Mouse (Mus musculus): Measurements from ENCODE around the gene Stambp. TPM values are rescaled to one million over a fixed set of nuclear protein-coding genes. Genes with fewer than 3 reads are reported as not detected.
"Not testable (repeated sequence)": the region's sequence is repeated elsewhere in the genome, so short reads cannot be mapped to it uniquely, and the experiment has no call there.

Stambp gene
- 1 to 10 TPM; 5.6 to 6.8 (median 6.3) TPM for total RNA-seq (2022)

DNA sequence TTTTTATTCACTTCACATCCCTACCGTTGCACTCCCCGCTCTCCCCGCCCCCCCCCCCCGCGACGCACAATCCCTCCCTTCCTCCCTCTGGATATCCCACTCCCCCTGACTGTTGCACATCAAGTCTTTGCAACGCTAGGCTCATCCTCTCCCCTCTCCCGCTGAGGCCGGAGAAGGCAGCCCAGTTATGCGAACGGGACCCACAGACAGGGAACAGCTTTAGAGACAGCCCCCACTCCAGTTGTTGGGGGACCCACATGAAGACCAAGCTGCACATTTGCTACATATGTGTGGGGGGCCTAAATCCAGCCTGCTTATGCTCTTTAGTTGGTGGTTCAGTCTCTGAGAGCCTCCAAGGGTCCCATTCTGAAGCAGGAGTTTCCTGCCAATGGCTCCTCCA is at the start of gene Stambp:
Stambp (minus strand) TSS at position 59 of the 400 bp plus-strand sequence.
- DNase-seq (ENCODE audit: low spot score in 2 of 2) = no peak

DNA sequence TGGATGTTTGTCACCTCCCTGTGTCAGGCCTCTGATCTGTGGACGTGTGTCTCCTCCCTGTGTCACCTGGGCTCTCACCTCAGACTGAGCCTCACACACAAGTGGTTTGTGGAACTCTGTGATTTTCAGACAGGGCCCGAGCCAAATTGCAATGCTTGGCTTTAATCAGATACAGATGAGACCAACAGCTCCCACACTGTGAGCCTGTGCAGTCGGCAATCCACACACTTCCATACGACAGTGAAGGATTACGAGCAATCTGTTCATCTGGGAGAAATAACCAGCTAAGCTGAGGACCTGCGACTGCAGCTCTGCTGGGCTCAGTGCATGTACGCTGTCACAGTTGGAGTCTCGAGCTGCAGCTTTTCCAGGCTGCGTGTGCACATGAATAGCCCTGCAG is 47.4 kb upstream of the Stambp start:
- DNase-seq (ENCODE audit: low spot score in 2 of 2) = no peak

DNA sequence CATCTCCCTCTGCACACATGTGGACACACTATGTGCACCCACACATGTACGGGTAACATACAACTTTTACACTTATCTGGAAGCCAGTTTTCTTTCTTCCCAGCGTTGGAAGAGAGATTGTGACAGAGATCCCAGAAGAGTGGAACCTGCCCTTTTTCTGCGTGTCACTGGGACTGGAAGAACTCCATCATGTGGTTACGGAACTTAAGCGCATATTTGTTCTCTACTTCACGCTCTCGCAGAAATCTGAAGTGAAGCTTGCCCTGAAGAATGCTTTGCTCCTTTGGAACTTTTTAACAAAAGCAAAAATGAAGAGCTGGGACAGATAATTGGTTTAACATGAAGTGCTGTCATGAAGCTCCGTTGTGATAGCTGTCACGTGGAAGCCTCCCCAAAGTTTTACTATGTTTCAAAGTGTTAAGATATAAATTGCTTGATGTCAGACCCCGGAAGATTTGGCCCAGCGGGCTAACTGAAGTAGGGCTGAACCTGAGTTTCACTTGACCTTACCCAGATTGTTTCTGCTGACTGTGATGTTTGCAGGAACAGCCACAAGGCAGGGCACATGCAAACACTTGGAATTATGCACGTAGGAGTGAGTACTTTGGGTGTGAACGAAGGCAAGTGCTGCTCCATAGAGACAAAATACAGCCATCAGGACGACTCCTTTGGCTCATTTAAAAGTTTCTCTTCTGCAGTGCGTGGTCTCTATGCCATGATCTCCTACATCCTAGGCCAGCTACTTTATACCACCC is 45.2 kb upstream of the Stambp start:
- DNase-seq (ENCODE audit: low spot score in 2 of 2) = no peak

DNA sequence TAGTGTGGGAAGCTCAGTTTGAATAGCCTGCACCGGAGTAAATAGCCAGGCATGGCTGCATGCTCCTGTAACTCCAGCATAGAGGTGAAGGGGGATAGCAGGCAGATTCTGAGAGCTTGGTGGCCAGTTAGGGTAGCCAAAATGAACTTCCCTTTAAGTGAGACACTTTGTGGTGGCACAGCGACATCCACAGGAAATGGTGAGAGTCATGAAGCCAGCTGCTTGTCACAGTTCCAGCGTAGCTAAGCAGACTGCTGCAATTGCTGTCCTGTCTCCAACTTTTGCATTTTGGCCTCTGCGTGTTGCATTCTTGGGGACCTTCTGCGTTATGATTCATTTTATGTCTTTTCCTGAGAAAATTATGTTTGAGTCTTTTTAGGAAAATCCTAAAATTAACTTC is 44.0 kb upstream of the Stambp start:
- DNase-seq (ENCODE audit: low spot score in 2 of 2) = peak; percentile 41 to 64

DNA sequence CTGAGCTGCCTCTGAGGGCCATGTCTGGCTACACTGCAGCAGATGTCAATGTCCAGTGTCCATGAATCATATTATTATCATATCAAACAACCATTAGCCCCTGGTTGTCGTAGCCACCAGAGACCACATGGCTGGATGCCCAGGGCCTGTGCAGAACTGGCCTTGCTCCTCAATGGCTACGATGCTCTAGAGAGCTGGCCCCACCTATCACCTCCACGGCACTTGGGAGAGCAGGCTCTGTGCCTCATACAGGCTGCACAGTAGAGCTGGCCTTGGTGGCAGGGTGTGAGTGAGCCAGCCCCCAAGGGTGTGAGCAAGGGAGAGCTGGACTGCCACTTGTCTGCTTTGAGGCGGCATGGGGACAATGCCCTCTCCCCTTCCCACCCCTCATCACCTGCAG is 41.9 kb upstream of the Stambp start:
- DNase-seq (ENCODE audit: low spot score in 2 of 2) = no peak

DNA sequence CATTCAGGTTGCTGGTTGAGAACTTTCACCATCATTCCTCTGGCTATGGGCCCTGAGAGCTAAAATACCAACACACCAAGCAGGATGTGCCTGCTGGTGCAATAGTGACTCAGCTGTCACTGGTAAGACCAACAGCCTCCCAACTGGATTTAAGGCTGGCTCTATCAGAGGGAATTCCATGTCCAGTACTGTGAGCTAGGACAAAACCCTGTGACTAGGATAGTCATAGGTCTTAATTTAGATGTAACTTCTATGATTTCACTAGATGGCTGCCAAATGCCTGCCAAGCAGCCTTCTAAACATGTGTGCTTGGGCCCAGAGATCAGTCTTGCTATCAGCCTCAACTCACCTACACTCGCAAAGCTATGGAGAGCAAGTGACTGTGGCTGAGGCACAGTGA is 40.4 kb upstream of the Stambp start:
- peak; percentile 14 to 40 for DNase-seq (ENCODE audit: low spot score in 2 of 2)

DNA sequence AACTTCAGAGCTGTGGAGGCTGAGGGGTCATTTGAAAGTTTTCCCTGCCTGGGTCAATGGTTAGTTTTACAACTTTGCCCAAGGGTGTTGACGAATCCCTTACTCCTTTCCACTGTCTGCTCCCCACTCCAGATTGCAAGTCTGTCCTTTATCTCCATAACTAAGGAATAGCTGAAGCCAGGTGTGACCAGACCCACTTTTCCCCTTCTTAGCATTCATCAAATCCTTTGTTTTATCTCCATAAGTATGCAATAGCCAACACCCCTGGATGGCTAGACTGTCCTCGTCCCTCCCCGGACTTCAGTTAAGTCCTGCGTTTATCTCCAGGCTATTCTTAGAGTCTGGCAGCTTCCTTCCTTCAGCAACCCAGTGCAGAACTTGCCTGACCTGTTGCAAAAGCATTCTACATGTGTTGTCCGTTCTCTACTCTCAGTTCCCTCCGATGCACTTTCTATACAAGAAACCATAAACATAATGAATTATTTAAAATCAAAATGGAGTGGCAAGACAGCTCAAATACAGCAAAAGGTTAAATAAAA is 27.2 kb upstream of the Stambp start:
- DNase-seq (ENCODE audit: low spot score in 2 of 2) = no peak

DNA sequence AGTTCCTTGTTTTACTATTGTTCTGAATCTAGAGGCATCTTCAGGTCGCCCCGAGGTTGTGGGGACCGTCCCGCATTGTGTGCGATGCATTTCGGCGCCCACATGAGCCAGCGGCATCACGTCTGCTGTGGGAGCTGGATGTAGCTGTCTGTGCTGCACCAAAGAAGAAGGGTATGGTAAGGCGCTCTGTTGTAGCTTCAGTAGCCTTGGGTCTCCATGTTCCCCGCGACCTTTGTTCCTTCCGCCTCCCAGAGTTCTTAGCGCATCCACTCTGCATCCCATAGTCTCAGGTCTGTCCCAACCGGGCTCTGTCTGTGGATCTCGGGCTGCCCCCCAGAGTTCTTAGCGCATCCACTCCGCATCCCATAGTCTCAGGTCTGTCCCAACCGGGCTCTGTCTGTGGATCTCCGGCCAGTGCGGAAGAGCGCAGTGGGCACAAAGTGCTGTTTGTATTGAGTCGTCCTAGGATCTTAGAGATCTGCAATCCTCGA is 26.6 kb upstream of the Stambp start:
- no peak for DNase-seq (ENCODE audit: low spot score in 2 of 2)

DNA sequence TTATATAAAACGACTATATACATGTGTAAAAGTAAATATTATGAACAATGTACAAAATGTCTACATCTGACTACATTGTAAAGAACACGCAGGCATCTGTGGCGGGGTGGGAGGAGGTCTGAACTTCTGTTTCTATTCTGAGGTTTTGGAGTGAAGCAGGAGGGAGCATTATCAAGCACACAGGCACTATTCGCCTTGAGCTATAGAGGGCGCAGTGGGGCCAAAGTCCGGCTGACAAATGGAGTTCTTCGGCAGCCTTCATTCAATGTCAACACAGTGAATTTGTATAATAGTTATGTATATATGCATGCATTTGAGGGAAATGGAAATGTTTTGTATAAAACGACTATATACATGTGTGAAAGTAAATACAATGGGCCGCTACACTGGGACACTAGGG is 26.1 kb upstream of the Stambp start:
- DNase-seq (ENCODE audit: low spot score in 2 of 2) = peak; percentile 23 to 34

DNA sequence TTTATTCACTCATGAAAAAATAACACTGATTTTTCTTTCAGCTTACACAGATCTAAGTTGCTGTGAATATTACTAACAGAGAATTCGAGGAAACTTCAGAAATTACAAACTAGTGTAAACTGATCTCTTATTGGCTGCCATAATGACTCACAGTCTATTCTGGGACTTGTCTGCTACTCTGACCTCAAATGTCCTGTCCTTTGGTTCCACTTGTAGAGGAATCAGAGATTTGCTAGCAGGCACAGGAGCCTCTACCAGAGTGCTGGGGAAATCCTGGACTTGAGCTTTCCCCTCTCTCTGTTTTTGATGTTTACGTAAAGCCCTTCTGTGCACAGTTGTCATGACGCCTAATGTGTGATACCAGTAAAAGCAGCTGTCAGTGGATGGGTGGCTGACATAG is 25.5 kb upstream of the Stambp start:
- DNase-seq (ENCODE audit: low spot score in 2 of 2) = no peak

DNA sequence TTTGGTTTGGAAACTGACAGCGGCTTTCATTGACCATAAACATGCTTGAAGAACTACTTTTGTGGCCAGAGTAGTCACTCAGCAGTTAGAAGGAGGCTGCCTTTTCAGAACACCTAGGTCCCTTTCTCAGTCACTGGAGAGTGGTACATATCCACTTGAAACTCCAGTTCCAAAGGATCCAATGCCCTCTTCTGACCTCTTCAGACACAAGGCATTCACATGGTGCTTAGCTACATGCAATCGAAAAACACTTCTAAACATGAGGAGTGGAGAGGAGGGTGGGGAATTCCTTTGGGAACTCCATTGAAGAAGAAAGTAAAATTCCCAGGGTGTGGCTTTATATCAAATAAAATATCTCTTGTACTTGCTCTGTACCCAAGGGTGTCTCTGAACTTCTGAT is 22.5 kb upstream of the Stambp start:
- DNase-seq (ENCODE audit: low spot score in 2 of 2) = no peak

DNA sequence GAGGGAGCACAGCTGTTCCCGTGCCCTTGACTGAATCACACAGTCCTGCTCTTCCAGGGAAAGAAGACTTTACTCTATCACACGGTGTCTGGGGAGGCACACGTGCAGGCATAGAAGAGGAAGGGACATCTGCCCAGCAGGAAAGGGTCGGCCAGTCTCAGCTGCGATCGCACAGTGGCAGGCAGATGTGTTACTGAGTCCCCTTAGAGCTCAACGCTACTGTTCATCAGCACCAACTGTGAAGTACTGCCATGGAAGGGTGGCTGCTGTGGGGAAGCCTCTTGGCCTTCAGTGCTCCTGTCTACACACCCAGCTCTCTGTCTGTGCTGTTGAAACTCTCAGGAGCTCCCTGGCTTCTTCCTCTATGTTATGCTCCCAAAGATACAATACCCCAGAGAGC is 21.4 kb upstream of the Stambp start:
- no peak for DNase-seq (ENCODE audit: low spot score in 2 of 2)

DNA sequence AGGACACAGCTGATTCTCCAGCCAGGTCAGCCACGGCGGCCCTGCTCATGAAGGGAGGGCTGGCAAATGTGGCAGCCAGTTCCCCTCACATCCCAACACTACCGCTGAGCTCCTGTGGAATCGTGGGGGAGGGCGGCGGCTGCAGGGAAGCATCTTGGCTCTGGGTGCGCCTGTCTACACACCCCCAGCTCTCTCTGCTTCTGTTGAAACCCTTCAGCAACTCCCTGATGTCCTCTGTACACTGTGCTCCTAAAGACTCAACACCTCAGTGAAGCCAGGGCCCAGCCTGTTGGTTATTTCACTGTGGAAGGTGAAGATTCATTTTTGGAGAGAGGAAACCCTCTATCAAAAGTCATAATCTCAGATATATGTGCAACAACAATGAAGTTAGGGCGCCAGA is 19.5 kb upstream of the Stambp start:
- no peak for DNase-seq (ENCODE audit: low spot score in 2 of 2)

DNA sequence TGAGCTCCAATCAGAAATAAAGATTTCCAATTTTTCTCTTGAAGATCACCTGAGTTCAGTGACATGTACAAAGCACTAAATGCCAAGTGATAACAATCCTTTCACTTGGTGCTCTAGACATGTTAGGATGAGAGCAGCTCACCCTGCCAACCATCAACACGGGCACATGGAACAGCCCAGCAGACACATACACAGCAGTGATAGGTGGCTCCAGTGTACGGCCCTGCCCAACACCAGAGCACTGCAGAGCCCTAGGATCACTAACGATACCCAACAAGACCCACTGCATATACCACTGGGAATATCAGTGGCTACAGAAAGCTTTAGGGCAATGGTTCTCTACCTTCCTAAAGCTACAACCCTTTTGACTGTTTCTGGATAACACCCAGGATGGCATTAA is 17.8 kb upstream of the Stambp start:
- no peak for DNase-seq (ENCODE audit: low spot score in 2 of 2)

DNA sequence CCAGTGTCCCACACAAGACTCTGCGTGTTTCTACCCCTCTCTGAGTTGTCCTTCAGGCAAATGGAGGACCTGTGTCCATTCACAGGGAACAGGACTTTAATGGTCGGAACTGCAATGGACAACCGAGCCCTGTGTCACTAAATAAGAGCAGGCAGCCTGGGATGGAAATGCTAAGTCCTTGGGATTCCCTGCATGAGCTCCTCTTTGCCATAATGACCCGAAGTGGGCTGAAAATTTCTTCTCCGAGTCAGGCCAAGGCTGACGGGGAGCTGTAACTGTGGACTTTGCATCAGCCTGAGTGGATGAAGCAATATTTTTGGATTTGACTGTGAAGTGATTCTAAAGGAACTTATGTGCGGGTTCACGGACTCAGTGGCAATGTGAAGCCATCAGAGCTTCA is 14.7 kb upstream of the Stambp start:
- DNase-seq (ENCODE audit: low spot score in 2 of 2) = not testable (repeated sequence)

DNA sequence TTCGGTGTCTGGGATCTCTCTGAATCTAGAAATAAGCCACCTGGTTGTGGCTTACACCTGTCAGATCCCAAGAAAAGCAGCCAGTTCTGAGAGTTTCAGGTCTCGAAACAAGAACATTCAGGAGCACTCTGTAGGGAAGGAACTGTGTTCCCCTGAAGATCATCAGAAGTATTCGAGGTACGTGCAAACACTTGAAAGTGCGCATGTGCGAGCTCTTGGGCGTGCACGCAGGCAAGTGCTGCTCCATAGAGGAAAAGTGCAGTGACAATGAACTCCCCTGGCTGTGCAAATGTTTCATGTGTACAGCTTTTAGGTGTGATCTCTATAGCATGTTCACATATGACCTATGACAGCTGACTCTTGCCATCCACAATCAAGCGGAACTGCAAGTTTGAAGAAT is 12.8 kb upstream of the Stambp start:
- not testable (repeated sequence) for DNase-seq (ENCODE audit: low spot score in 2 of 2)

DNA sequence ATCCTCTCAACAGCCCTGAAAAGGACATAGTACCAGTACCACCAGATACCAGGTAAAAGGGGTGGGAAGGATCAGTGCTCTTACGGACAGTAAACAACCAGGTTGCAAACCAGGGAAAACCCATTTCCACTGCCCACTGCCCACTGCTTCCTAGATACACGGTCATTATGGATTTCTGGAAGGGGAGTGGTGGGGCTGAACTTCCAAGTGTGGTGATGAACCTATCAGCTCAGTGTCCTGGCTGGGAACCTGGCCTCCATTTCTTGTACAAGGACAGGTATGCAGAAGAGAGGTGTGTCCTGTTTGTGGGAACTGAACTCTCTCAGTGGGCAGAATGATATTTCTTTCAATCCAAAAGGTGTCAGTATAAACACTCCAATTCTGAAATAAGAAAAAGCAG is 11.1 kb upstream of the Stambp start:
- DNase-seq (ENCODE audit: low spot score in 2 of 2) = no peak

DNA sequence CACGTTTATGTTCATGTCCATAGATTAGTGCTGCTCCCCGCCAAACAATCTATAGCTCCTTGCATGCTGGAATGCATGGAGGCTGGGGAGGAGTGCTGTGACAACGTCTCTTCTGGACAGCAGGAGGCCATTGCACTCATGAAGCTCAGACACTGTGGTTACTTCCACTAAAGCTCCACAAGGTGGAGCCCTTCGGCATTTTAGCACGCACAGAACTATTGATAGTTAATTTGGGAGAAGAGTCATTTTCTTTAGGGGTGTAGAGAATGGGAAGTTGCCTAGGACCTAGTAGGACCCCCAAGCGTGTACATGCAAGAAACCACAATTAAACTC is 10.4 kb upstream of the Stambp start:
- DNase-seq (ENCODE audit: low spot score in 2 of 2) = no peak

DNA sequence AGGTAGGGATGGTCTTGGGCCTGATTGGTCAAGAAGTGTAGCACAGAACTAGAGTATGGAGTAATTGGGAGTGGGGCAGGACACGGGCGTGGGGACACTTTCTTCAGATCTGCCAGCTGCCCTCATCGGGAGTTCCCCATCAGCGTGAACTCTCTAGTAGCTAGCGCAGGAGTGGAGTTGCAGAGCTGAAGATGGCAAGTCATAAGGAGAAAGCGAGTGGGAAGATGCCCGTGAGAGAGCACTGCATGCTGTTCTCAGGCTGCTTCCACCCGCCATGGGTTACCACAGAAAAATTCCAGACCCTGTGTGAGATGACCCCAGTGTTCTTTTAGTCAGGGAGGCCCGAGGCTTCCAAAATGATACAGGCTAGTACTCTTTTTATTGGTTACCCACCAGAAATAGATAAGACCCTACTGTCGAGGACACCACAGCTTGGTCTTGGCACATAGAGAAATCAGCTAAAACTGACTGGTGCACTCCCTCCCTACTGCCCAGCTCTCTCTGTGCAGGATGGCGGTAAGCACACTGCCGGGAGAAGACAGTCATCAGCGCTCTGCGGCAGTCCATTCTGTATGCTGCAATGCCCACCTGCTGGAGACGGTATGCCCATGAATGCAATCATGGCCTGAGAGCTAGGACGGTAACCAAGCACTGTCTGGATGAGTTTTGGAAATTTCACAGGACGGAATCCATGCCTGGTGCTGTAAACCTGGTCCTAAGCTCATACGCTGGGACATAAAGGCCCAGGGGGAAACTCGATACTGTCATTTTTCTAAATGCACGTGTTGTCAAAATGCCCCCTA is 9.8 kb upstream of the Stambp start:
- no peak for DNase-seq (ENCODE audit: low spot score in 2 of 2)

DNA sequence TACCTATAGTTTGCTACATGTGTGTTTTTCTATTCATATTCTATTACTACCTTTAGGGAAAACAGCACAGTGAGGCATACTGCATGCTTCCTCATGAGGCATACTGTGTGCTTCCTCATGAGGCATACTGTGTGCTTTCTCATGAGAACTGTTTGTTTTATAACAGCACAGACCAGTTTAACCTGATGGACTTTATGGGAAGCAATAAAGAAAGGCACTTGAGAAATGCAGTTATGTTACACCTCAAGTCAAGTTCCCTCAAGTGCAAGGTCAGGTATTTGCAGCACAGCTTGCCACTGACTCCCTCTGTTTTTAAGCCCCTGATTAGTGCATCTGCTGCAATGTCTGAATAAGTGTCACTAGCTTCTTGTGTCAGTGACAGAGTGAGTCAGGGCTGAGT is 5.0 kb upstream of the Stambp start:
- no peak for DNase-seq (ENCODE audit: low spot score in 2 of 2)

DNA sequence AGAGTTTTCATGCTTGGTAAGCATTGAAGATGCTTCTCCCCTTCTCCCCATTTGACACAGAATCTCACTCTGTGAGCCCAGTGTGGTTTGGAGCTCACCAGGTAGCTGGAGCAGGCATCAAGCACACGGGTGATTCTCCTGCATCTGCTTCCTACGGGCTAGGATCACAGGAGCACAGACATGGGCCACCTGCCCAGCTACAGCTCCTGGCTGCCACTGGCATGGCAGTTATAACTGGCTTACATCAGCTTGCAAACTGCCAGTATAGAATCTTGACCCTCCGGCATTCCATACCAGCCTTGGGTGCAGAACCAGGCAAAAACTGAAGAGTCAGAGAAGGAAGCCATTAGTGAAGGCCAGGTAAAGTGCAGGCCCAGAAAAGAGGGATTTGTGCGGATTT is 3.1 kb upstream of the Stambp start:
- DNase-seq (ENCODE audit: low spot score in 2 of 2) = no peak

DNA sequence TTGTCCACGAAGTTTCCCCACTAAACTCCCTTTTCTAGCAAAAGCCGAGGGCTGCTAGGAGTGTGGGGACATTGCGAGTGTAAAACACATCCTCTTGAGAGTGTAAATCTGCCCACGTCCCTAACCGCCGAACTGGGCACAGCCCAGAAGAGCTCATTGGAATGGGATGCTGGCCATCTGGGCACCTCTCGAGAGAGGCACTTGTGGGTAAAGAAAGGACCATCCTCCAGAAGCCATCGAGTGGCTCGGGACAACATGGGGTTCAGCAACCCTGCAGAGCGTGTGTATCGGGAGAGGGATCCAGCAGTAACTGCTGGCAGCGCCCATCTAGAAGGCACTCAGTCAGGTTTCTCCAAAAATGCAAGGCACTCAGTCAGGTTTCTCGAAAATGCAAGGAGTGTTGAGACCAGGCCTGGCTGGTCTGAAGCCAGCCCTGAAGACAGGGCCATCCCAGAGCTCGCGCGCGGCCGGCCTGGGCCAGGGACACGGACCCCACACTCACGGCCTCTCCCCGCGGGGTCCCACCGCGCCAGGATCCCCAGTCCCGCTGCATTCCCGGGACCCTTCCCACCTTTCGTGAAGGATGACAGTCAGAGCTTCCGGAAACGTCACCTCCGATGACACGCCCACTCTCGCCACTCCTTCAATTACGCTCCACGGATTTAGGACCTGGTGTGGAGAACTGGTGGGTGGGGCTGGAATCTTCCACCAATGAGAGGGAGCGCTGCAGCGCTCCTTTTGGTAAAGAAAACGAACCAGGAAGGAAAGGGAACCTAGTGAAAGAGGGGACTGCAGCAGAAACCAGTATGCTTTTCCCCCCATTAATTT is 475 bp downstream of the Stambp start:
- peak; percentile 77 to 80 for DNase-seq (ENCODE audit: low spot score in 2 of 2)

All from gastrocnemius, adult 8-10 months (tissue).